Mouse (Mus musculus) cerebellum, postnatal 25 days (tissue): Measurements from ENCODE around the gene Lypd6b.

ENCODE experiments used
- DNase-seq, 2 experiments: peaks; one replicate each; pipeline ENCODE4 v3.0.0; 2021; ENCODE audit warnings: mixed read lengths in 2 of 2

Gene Lypd6b

GRCm38 (mm10) chr2:49771172-49771571 is 16.3 kb upstream of the Lypd6b start:
- no peak for DNase-seq

- DNase-seq = no peak
Measured at GRCm38 (mm10) chr2:49773194-49773931, 14.1 kb upstream of the Lypd6b start.

- no peak for DNase-seq
Measured at GRCm38 (mm10) chr2:49774180-49774579, 13.3 kb upstream of the Lypd6b start.

GRCm38 (mm10) chr2:49775187-49775586 is 12.3 kb upstream of the Lypd6b start:
- DNase-seq = no peak

- peak in 1 of 2 experiments; percentile 44 for DNase-seq
Measured at GRCm38 (mm10) chr2:49775735-49776134, 11.8 kb upstream of the Lypd6b start.

- DNase-seq = no peak
Measured at GRCm38 (mm10) chr2:49776407-49776806, 11.1 kb upstream of the Lypd6b start.

- no peak for DNase-seq
Measured at GRCm38 (mm10) chr2:49788051-49788418, 547 bp downstream of the Lypd6b start.

- no peak for DNase-seq
Measured at GRCm38 (mm10) chr2:49788643-49789042, 1.2 kb downstream of the Lypd6b start.

- DNase-seq = no peak
Measured at GRCm38 (mm10) chr2:49789078-49789477, 1.6 kb downstream of the Lypd6b start.

- no peak for DNase-seq
Measured at GRCm38 (mm10) chr2:49789504-49789903, 2.0 kb downstream of the Lypd6b start.

- DNase-seq = no peak
Measured at GRCm38 (mm10) chr2:49797444-49798143, 10.1 kb downstream of the Lypd6b start.

- no peak for DNase-seq
Measured at GRCm38 (mm10) chr2:49804448-49804847, 17.0 kb downstream of the Lypd6b start.

- DNase-seq = peak; percentile 22 to 49
Measured at GRCm38 (mm10) chr2:49805736-49806371, 18.4 kb downstream of the Lypd6b start.

- no peak for DNase-seq
Measured at GRCm38 (mm10) chr2:49809496-49809895, 22.0 kb downstream of the Lypd6b start.

GRCm38 (mm10) chr2:49811420-49811819 is 23.9 kb downstream of the Lypd6b start:
- DNase-seq = no peak

- peak; percentile 67 to 75 for DNase-seq
Measured at GRCm38 (mm10) chr2:49811871-49812363, 24.4 kb downstream of the Lypd6b start.

- no peak for DNase-seq
Measured at GRCm38 (mm10) chr2:49813151-49813550, 25.7 kb downstream of the Lypd6b start.

- no peak for DNase-seq
Measured at GRCm38 (mm10) chr2:49814011-49814410, 26.5 kb downstream of the Lypd6b start.

- DNase-seq = no peak
Measured at GRCm38 (mm10) chr2:49815696-49816320, 28.3 kb downstream of the Lypd6b start.

GRCm38 (mm10) chr2:49816549-49816948 is 29.1 kb downstream of the Lypd6b start:
- no peak for DNase-seq

GRCm38 (mm10) chr2:49817151-49817550 is 29.7 kb downstream of the Lypd6b start:
- no peak for DNase-seq

- no peak for DNase-seq
Measured at GRCm38 (mm10) chr2:49818126-49818525, 30.6 kb downstream of the Lypd6b start.

GRCm38 (mm10) chr2:49822312-49822711 is 34.8 kb downstream of the Lypd6b start:
- DNase-seq = no peak
